Mouse (Mus musculus) liver (tissue): ENCODE measurements around the gene Cpeb4.

Experiments
- DNase-seq: peaks from one replicate; pipeline ENCODE4 v3.0.0-alpha.2; 2020; ENCODE audit warnings: mixed read lengths

Cpeb4 gene

DNA sequence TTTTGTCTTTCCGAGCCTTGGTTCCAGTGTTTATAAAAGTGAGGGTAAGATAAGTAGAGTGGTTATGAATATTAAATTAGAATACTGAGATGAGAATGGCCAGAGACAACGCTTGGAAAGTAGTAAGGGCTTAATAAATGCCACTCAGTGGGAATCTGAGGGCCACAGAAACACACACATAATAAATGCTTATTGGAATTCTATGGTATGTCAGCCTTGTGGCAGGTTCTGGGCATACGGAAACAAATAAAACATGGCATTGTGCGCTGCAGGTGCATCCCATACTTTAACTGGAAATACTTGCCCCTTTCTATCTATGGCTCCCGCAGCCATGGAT lies 24.6 kb upstream of the Cpeb4 start:
- no peak for DNase-seq

DNA sequence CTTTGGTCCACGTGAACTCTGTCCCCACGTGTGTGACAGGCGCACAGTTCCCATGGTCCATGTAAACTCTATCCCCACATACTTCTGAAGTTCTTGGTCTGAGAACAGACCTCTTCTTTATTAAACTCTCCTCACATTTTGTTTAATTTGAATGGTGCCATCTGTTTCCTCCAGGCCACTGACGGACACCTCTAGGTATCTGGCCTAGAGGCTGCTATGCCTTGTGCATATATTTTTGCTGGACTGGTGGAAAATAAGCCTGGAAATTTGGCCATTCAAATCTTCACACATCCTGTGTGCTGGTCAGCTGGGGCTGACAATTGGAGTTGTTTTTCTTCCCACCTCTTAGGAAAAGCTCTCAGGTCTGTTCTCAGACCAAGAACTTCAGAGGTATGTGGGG lies 23.3 kb upstream of the Cpeb4 start:
- DNase-seq, result no peak

DNA sequence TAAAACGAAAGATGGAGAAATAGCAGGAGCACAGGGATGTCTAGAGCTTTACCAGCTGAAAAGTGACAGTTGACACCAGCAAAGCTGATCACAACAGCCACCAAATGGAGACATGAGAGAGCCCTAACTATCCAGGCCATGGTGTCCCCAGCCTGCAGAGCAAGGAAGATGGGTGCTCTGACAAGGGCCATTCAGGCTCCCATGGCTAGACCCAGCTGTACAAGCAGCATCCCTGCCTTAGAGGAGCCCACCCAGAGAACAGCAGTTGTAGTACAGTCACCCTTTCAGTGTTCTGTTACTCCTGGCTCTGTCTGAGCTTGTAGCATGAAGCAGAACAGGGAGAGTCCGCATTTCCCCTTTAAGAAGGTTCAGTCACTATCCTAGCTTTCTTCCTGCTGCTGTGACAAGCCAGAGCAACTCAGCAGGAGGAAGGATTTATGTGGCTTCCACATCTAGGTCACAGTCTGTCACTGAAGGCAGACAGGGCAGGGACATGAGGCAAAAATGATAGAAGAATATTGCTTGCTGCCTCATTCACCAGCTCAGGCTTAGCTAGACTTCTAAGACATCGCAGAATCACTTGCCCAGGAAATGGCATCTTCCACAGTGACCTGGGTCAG lies 21.7 kb upstream of the Cpeb4 start:
- DNase-seq, result no peak

DNA sequence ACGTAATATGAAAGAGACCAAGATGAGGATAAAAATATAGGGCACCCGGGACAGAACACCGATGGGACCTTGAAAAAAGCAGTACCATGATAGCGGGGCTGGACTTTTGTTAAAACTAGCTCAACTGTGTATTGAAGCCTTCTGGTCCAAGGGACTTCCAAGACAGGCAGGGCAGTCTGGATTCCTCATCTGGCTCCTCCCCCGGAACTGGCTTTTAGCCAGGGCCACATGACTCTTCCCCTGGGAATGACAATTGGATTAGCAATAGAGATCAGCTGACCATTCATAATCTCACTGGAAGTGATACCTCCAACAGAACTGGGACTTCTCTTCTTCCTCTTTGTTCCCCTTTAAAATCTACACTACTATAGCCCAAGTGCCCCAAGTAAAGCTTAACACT lies 21.0 kb upstream of the Cpeb4 start:
- no peak for DNase-seq

DNA sequence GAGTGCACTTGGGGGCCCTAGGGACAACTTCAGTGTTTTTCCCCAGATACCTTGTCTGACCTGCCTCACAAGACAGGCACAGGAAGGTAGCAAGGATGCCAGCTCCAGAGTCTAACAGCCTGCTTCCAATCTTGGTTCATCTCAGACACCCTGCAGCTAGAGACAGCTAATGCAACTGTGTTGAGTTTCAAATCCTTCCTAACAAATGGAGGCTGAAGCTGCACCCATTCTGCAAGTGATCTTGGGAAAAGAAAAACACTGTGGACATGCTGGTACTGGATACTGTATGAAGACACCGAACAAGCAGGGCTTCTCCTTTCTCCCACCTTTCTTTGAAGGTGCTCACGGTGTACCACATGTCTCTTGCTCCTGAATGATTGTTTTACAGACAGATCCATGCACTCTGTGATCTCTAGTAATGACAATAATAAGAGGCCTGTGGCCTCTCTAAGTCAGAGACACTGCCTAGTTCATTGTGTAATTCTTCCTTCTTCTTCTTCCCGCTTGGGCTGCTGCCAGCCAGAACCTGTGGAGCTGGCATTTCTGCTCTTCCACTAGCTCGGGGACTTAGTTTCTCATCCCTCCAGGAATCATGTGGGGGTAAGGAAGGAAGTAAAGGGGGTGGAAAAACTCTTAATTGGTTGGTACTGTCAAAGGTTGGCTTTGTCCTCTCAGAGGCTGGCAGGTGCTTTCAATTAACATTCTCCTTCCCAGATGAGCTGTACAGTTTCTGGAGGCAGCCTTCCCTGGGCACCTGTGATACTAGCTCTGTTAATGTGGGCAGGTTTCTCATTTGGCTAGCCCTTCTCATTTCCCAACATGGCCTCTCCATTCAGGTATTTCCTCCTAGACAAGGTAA lies 20.1 kb upstream of the Cpeb4 start:
- DNase-seq, result no peak

DNA sequence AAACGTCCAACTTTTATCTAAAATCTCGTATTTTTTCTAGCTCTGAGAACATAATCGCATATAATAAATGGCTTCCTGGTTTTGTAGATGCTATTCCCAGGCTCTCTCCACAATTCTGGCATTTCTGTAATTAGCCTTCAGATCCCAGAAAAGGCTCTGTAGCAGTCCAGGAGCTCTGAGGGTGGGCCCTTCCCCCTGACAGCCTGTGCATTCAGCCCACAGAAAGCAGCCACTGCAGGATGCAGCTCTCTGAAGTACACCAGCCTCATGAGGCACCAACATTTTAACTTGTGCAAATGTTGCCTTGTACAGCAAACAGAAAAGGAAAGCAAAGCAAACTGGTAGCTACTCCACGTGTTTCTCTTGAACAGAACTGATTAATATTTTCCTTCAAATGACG lies 17.1 kb upstream of the Cpeb4 start:
- no peak for DNase-seq

DNA sequence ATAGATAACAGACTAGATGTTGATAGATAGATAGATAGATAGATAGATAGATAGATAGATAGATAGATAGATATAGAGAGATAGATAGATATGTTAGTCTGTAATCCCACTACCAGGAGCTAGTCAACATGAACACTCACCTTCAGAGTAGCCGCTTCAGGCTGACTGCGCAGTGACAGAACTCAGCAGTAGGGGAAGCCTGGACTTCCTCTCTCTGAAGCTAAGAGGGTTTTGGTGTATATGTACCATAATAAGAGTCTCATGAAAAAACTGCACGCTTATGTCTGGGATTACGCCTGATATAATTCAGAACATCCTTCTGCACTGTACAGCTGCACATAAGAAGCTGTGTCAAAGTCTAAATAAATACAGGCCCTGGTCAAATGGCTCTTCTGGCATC lies 14.5 kb upstream of the Cpeb4 start:
- DNase-seq, result no peak

DNA sequence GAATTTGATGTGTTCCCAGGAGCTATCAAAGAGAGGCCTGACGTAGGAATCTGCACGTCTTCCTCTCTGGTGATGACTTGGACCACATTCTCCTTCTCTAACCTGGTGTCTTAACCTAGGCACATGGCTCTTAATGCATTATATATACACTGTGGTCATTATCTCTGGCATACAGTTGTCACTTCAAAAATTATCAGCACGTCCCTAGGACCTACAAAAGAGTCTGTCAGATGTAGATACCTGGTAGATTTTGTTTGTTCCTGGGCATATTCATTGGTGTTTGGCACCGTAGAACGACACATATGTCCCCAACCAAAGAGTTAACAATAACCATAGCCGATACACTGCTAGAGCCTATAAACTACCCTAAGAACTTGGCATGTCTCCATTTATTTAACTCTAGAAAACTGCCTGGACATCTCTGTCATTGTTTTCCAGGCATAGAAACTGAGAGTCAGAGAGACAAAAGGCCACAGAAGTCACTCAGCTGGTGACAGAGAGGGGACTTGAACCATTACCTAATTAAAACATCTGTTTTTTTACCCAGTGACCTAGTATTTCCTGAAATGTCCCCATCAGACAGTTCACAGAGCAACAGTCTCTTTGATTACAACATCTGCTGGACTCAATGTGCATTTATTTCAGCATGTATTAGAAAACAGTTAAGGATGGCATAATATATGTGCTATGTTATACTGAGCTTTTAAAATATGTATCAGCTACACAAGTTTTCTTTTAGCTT lies 10.7 kb upstream of the Cpeb4 start:
- DNase-seq, result no peak

DNA sequence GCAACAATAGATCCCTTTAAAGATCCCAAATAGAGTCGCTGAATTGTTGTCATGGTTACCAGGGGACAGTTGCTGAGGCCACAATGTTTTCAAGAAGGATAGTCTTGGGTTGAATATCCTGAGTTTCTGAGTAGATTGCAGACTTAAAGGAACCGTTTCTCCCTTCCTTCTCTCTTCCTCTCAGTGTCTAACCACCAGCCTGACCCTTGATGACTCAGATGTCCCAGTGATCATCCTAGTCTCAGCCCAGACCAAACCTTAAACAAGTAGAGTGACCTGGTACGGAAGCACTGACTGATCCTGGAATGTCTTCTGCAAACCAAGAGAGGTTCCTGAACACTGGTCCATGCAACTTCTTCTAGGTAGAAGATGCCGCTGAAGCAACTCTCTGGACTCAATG lies 4.0 kb upstream of the Cpeb4 start:
- DNase-seq, result no peak

DNA sequence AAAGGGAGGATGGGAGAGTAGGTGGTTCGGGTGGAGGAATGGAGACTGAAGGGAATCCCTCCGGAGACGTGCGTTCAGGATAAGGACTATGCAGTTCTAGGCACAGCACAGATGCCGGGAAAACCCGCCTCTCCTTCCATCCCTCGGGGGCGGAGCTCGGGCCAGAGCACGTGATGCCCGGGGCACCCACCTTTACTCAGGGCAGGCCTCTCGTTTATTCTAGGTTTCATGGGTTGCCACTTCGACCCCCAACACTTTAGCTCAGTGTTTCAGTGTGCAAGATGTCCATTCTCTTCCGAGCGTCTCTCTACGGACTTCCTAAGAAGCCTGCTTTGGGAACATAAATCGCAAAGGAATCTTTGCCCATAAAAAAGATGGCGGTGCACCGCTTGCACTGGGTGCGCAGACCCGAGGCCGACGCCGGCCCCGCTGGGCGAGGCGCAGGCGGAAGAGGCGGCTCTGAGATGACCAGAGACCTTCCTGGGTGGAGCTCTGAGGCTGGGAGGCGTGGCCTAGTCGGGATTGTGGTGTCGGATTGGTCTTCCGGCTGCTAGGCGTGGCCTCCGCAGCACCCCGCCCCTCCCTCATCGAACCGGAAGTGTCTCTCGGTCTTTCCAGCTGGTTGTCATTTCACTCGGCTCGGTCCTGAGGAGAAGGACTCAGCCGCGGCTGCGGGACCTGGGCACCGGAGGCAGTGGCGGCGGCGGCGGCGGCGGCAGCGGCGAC lies 1.6 kb upstream of the Cpeb4 start:
- peak; percentile 100 for DNase-seq

DNA sequence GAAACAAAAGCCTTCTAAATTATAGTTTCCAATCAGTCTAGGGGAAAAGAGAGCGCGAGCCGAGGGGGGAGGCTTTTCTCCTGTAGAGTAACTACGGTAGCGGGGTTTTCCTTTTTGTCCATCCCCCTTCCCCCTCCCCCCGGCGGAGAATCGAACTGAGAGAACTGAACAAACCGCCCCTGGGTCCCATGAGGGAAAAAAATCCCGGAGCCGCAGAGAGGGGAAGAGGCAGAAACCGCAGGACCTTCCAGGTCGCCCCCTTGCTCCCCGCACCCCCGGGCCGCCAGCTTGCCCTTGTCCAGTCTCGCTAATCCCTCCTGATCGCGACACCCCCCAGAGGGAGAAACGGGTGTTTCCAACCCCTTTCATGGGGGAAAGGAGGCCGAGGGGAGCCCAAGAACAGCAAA lies 873 bp upstream of the Cpeb4 start:
- peak; percentile 70 for DNase-seq

DNA sequence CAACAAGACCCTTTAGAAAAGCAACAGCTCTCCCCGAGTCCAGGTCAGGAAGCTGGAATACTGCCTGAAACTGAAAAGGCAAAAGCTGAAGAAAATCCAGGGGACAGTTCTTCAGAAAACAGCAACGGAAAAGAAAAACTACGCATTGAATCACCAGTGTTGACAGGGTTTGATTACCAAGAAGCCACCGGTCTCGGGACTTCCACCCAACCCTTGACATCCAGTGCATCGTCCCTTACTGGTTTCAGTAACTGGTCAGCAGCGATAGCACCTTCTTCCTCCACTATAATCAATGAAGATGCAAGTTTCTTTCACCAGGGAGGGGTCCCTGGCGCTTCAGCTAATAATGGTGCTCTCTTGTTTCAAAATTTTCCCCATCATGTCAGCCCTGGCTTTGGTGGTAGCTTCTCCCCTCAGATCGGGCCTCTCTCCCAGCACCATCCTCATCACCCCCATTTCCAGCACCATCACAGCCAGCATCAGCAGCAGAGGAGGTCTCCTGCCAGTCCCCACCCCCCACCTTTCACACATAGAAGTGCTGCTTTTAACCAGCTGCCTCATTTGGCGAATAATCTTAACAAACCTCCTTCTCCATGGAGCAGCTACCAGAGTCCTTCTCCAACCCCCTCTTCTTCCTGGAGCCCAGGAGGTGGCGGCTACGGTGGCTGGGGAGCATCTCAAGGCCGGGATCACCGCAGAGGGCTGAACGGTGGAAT lies 693 bp downstream of the Cpeb4 start:
- peak; percentile 43 for DNase-seq

DNA sequence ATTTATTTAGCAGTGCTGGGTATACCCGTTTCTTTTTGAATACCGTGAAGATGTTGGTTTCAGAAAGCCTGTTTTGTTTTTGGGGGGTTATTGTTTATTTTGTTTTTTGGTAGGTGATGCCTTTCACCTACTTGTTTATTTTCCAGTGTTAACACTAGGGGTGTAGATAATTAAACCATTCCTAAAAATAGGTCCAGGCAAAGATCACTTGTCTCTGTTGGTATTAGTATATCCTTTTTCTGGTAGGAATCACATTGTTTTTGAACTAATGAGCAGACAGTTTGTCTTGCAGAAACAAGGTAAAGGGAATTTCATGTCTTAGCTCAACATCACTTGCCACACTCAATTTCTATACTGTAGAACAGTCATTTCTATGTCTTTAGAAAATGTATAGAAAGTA lies 2.1 kb downstream of the Cpeb4 start:
- no peak for DNase-seq

DNA sequence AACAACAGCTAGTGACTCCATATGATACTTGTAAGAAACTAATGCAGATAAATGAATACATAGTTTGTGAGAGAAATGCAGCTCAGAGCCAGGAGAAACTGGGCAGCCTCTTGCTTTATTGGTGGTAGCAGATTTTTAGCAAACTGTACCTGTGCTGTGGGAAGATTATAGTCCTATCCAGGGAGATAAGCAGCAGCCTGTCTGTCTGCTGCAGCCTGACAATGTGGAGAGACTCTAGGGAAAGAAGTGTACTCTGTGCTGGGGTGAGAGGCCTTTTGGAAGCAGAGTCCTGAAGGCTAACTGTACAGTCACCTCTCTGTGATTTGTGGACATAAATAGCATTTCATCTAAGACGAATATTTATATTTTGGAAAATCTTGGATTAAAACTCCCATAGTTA lies 11.7 kb downstream of the Cpeb4 start:
- no peak for DNase-seq

DNA sequence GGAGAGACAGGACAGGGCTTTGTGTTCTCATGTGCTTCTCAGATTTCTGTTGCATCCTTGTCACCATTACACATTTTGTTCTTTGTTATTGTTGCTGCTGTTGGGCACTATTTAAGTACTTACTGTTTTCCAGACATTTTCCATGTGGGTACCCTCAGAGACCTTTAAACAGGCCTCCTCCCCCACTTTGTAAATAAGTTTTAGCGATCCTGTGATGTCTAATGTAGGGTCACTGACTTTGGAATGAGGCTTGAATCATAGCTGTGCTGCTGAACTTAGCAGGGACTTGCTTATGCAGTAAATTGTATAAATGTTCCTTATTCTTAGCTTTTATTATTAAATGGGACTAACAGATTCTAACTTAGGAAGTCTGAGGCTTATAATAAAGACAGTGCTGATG lies 13.8 kb downstream of the Cpeb4 start:
- no peak for DNase-seq

DNA sequence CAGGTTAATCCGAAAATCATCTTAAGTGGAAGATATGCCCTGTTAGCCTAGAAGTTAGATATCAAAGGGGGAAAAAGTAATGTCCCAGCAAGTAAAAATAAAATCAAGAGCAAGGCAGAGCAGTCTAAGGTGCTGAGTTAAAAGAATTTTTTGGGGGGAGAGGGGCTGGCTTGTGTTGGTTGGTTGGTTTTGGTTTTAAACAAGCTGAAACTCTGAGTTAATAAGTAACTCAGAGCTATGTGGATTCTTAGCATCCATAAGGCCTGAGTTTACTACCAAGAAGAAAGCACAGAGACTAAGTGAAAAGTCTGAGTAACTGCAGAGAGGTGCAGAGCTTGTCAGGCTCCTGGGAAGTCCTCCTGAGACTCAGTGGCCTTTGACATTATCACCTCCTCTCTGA lies 16.2 kb downstream of the Cpeb4 start:
- DNase-seq, result no peak

DNA sequence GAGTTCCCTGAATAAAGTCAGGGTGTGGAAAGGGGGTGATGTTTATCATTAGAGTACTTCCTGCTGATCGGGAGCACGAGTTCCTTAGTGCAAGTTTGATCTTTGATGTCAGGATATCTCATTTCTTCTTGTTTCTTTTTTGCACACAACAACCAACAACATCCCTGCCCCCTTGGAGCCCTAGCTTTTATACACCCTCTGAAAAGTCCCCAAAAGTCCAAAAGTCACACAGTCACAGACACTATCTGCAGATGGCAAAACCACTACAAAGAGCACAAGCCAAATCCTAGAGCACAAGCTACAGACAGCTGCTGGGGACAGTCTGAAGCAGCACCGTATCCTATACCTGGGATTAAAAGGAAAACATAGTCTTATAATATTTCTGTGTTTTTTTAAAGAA lies 20.1 kb downstream of the Cpeb4 start:
- DNase-seq, result no peak

DNA sequence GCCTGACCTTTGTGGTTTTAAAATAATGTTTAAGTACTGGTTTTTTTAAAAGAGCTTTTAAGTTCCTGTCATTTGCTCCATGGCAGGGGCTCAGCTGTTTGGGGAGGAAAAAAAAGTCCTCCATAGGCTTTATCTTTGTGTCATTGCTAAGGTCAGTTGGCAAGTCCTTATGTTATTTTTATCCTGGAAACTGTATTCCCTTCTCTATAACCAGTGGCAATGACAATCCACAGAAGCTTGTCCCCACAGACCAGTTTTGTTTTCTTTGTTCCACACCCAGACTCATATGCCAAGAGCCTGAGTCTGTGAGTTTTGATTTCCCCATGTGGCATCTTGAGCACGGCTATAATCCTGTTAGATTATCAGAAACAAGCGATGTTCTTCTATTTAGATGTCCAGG lies 21.6 kb downstream of the Cpeb4 start:
- no peak for DNase-seq

DNA sequence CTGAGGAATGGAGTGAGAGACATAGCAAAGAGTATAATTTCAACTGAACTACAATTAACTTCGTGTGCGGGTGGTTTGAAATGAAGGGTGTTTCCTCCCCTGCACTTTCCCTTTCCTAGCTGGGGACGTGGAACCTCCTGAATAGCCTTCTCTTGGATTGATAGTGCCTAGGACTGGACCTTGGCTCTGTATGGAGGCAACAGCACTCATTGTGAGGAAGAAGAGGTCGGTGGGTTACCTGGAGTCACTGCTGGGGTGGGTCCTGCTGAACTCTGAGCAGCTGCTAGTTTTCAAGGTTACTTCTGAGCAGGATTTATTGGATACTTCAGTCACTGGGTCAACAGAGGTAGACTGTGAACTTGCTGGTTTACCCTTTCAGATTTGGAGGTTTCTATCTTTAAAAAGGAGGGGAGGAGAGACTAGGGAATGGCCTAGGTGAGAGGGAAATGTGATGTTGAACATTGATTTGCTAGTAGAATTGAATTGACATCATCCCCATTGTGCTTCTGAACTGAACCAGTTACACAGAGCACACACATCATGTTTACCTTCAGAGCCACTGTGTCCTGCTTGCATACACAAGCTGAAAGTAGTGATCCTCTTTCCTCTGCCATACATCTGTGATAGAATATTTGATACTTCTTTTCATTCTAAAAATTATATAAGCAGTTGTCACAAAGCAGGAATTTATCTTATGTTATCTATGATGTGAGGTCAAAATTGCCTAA lies 24.2 kb downstream of the Cpeb4 start:
- no peak for DNase-seq

DNA sequence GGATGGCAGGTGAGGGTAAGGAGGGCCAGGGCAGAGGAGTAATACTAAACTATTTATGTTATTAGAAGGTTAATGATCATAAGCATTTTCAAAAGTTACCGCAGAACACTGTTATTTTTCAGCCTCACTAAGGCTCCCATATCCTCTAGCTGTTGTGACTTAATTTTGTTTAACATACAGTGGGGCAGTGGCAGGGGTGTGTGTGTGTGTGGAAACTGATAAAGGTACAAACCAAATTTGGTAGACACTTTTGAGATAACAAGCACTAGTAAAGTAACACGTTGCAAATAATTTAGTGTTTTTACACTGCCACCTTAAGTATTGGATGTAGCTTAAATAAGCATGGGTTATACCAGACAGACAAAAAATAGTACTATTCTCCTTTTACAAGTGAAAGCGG lies 24.9 kb downstream of the Cpeb4 start:
- peak; percentile 75 for DNase-seq

DNA sequence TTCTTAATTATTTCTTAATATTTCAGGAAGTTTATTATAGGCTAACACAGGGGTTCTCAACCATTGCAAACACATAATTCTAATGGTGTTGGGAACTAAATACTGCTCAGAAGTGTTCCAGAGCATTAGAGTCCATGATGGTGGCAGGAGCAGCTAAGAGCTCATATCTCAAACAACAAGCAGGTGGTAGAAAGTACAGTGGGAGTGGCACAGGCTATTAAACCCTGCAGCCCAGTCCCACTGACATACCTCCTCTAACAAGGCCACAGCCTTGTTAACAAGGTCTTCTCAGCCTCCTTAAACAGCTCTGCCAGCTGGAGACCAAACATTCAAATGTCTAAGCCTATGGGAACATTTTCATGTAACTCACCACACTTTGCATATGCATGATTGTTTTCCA lies 27.2 kb downstream of the Cpeb4 start:
- no peak for DNase-seq

DNA sequence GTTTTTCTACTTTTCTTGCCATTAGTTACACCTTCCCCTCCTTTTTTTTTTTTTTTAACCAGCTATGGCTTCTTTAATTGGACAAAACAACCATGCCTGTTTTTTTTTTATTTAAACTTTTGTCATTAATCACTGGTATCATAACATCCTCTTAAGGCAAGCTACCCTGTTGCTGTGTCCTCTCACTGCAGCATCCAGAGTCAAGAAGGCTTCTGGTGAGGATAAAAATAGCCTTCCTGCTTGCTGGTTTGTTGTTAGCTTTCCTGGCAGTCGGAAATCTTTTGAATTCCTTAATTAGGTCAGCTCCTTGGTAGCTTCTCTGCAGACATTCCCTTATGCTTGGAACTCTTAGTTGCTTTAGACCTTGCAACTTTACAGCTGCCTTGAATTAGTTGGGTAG lies 28.7 kb downstream of the Cpeb4 start:
- no peak for DNase-seq
